Mouse (Mus musculus) C2C12 (cell line): ENCODE results near the gene Pglyrp1.

Experiments
- CEBPB ChIP-seq: IDR thresholded peaks from one replicate; pipeline ENCODE4 v1.6.1; 2011; ENCODE audit warnings: low read depth, mild to moderate bottlenecking, control low read depth, moderate library complexity
- CTCF ChIP-seq: IDR thresholded peaks from one replicate; pipeline ENCODE4 v1.5.1; 2011; ENCODE audit not compliant: control insufficient read depth, insufficient read depth, insufficient read length
- MAX ChIP-seq: IDR thresholded peaks from one replicate; pipeline ENCODE4 v1.6.1; 2011; ENCODE audit warnings: mild to moderate bottlenecking, control low read depth
- MYOD1 ChIP-seq: IDR thresholded peaks from one replicate; pipeline ENCODE4 v1.6.1; 2011; ENCODE audit warnings: low read depth; ENCODE audit not compliant: control insufficient read depth, insufficient read length
- MYOG ChIP-seq: IDR thresholded peaks from one replicate; pipeline ENCODE4 v1.6.1; 2011; ENCODE audit not compliant: control insufficient read depth, insufficient read length; ENCODE audit errors: extremely low read depth
- USF1 ChIP-seq: IDR thresholded peaks from one replicate; pipeline ENCODE4 v1.6.1; 2011; ENCODE audit warnings: low read depth, mild to moderate bottlenecking, control low read depth, moderate library complexity

- TF ChIP-seq CTCF (no peak), CEBPB (no peak), USF1 (no peak), MAX (no peak), MYOD1 (no peak), MYOG (no peak)
Observed at GRCm38 (mm10) chr7:18875372-18875771, 4.2 kb downstream of the Pglyrp1 start.
